Mouse (Mus musculus): Measurements from ENCODE around the gene Astn1. TPM values are rescaled to one million over a fixed set of nuclear protein-coding genes. Genes with fewer than 3 reads are reported as not detected.
A peak's percentile ranks its signal among the peaks of the same experiment; 100 is the strongest.

The Astn1 gene
- 8.1 and 8.2 TPM in 2 replicates for polyA plus RNA-seq (2016; fragmentation: Nextera tagmentation; extraction: Ambion mirVana)

- no peak for ATAC-seq (ENCODE audit: insufficient number of reproducible peaks, insufficient read depth, low FRiP score, low TSS enrichment)
- Histone ChIP-seq H3K27ac (peak within 1 kb of the TSS; percentile 31; the same call in 1 of the 2 replicates), H3K4me3 (peak within 1 kb of the TSS; percentile 64)
Measured at GRCm38 (mm10) chr1:158361964-158362291, at the start of gene Astn1. Astn1 (plus strand) TSS chr1:158362273.

DNA sequence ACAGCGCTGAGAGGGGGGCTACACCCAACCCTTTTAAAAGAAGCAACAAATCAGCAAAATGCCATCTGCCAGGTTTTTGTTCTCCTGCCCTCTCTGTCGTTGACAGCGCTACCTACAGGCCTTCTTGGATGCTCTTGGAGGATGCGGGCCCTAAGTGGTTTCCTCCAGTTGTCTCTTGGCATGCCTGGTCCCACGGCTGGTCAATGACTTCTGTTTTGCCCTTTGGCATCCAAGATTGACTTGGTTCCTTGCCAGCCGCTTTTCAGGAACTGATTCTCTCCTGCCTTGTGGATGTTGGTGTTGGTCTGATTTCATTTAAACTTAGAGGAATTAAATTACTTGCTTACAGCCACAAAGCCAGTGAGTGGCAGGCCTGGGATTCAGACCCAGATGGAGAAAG, 38.7 kb upstream of the Astn1 start:
- no peaks in the 10 kb centered on the region for H3K36me3 ChIP-seq
- no peak for ATAC-seq (ENCODE audit: insufficient number of reproducible peaks, insufficient read depth, low FRiP score, low TSS enrichment)
- H3K27me3 ChIP-seq = no peaks in the 10 kb centered on the region
- no peak overlapping the region for H3K4me3 ChIP-seq
- peak overlapping the region; percentile 7; the same call in 1 of the 2 replicates for H3K27ac ChIP-seq
- no peaks in the 10 kb centered on the region for H3K9me3 ChIP-seq
- H3K4me1 ChIP-seq = no peaks in the 10 kb centered on the region
- WGBS = 67% methylated on average over 6 of the region's 6 CpGs
- no peak overlapping the region for H3K9ac ChIP-seq
- no peak overlapping the region for H3K4me2 ChIP-seq (replicated peaks)

More at GRCm38 (mm10) chr1:158361964-158362291, at the start of gene Astn1:
- H3K9ac ChIP-seq = peak within 1 kb of the TSS; percentile 65
- no peaks in the 10 kb centered on the region for H3K36me3 ChIP-seq
- peaks cover 12% of the 10 kb centered on the region; the same call in 1 of the 2 replicates for H3K27me3 ChIP-seq
- 7% methylated on average over 2 of the region's 2 CpGs for WGBS
- H3K4me1 ChIP-seq = peaks cover 12% of the 10 kb centered on the region
- H3K9me3 ChIP-seq = no peaks in the 10 kb centered on the region
- peak within 1 kb of the TSS; percentile 72 for H3K4me2 ChIP-seq (replicated peaks)

GRCm38 (mm10) chr1:158328126-158328525, 33.9 kb upstream of the Astn1 start:
- Histone ChIP-seq H3K4me1 (no peaks in the 10 kb centered on the region), H3K27me3 (no peaks in the 10 kb centered on the region), H3K9ac (no peak overlapping the region), H3K36me3 (no peaks in the 10 kb centered on the region), H3K9me3 (no peaks in the 10 kb centered on the region), H3K4me2 (replicated peaks) (no peak overlapping the region), H3K4me3 (no peak overlapping the region), H3K27ac (no peak overlapping the region)
- 82% methylated on average over 5 of the region's 5 CpGs for WGBS
- ATAC-seq (ENCODE audit: insufficient number of reproducible peaks, insufficient read depth, low FRiP score, low TSS enrichment) = no peak

DNA sequence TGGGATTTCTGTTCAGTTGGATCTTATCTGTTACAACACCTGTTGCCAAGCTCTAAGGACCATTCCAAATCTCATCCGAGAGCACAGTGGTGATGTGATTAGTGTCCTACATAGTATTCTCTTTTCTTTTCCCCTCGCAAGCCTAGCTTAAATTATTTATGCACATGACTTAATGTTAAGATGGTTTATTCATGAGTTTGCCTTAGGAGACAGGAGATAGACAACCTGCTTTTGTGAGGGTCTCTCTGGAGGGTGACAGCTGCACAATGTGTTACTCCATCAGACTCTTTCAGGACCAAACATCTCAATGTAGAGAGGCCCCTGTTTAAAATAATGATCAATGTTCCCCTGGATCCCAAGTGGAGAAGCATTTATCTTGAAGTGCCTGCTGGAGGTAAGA, 33.2 kb upstream of the Astn1 start:
- H3K27me3 ChIP-seq = no peaks in the 10 kb centered on the region
- no peak overlapping the region for H3K4me3 ChIP-seq
- H3K9ac ChIP-seq = no peak overlapping the region
- no peaks in the 10 kb centered on the region for H3K9me3 ChIP-seq
- WGBS = 89% methylated on average over 2 of the region's 2 CpGs
- no peak overlapping the region for H3K4me2 ChIP-seq (replicated peaks)
- no peak for ATAC-seq (ENCODE audit: insufficient number of reproducible peaks, insufficient read depth, low FRiP score, low TSS enrichment)
- H3K4me1 ChIP-seq = no peaks in the 10 kb centered on the region
- H3K27ac ChIP-seq = no peak overlapping the region
- H3K36me3 ChIP-seq = no peaks in the 10 kb centered on the region

- H3K27ac ChIP-seq = no peak overlapping the region
- H3K4me3 ChIP-seq = no peak overlapping the region
- WGBS = 36% methylated on average over 6 of the region's 6 CpGs
- no peaks in the 10 kb centered on the region for H3K4me1 ChIP-seq
- no peaks in the 10 kb centered on the region for H3K27me3 ChIP-seq
- H3K36me3 ChIP-seq = no peaks in the 10 kb centered on the region
- no peak for ATAC-seq (ENCODE audit: insufficient number of reproducible peaks, insufficient read depth, low FRiP score, low TSS enrichment)
- H3K9me3 ChIP-seq = no peaks in the 10 kb centered on the region
- H3K4me2 ChIP-seq (replicated peaks) = no peak overlapping the region
- H3K9ac ChIP-seq = no peak overlapping the region
Measured at GRCm38 (mm10) chr1:158343243-158343714, 18.8 kb upstream of the Astn1 start.

- no peak overlapping the region for H3K9ac ChIP-seq
- H3K27me3 ChIP-seq = peaks cover 35% of the 10 kb centered on the region
- no peak overlapping the region for H3K27ac ChIP-seq
- 77% methylated on average over 5 of the region's 5 CpGs for WGBS
- H3K36me3 ChIP-seq = no peaks in the 10 kb centered on the region
- no peaks in the 10 kb centered on the region for H3K9me3 ChIP-seq
- peaks cover 7% of the 10 kb centered on the region; the same call in 1 of the 2 replicates for H3K4me1 ChIP-seq
- ATAC-seq (ENCODE audit: insufficient number of reproducible peaks, insufficient read depth, low FRiP score, low TSS enrichment) = no peak
- H3K4me3 ChIP-seq = no peak overlapping the region
- H3K4me2 ChIP-seq (replicated peaks) = no peak overlapping the region
Measured at GRCm38 (mm10) chr1:158353656-158354371, 8.3 kb upstream of the Astn1 start.

- peak overlapping the region; percentile 83 for H3K4me2 ChIP-seq (replicated peaks)
- H3K4me1 ChIP-seq = peaks cover 7% of the 10 kb centered on the region; the same call in 1 of the 2 replicates
- H3K27me3 ChIP-seq = peaks cover 35% of the 10 kb centered on the region
- H3K9me3 ChIP-seq = no peaks in the 10 kb centered on the region
- H3K36me3 ChIP-seq = no peaks in the 10 kb centered on the region
- no peak for ATAC-seq (ENCODE audit: insufficient number of reproducible peaks, insufficient read depth, low FRiP score, low TSS enrichment)
- WGBS = 11% methylated on average over 28 of the region's 28 CpGs
- no peak overlapping the region for H3K27ac ChIP-seq
- 0 out of 2 replicates have a peak overlapping the region, but pooled peaks have one; percentile 31 for H3K9ac ChIP-seq
- peak overlapping the region; percentile 58 for H3K4me3 ChIP-seq
Measured at GRCm38 (mm10) chr1:158355177-158356050, 6.7 kb upstream of the Astn1 start.

DNA sequence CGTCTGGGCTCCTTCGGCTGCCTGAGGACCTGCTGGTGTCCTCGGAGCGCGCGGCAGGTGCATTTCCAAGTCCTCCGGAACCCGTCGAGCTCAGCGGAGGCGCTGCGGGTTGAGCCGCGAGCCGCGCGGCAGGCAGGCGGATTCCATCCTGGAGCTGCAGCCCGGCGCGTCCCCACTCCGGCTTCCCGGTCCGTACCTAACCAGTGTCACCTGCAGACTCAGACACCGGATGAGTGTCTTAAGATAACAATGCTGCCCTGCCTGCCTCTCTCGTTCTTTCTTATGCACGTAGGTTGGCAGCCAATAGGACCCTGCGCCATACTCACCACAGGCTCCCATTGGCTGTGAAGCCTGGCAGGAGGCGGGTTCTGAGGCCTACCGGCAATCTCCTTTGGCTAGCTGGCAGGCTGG, 6.0 kb upstream of the Astn1 start, which contains the start of gene Brinp2:
Gene Brinp2 (minus strand): TSS at position 276 of the 411 bp plus-strand sequence.
- H3K9ac ChIP-seq = 0 out of 2 replicates have a peak within 1 kb of the TSS, but pooled peaks have one; percentile 31
- WGBS = under 1% methylated on average over 30 of the region's 30 CpGs
- H3K27ac ChIP-seq = no peak within 1 kb of the TSS

GRCm38 (mm10) chr1:158362292-158363101, 424 bp downstream of the Astn1 start:
- Histone ChIP-seq H3K9ac (peak overlapping the region; percentile 65), H3K4me1 (peaks cover 12% of the 10 kb centered on the region), H3K27ac (peak overlapping the region; percentile 31; the same call in 1 of the 2 replicates), H3K36me3 (no peaks in the 10 kb centered on the region), H3K4me3 (peak overlapping the region; percentile 64), H3K4me2 (replicated peaks) (peak overlapping the region; percentile 72), H3K9me3 (no peaks in the 10 kb centered on the region), H3K27me3 (peaks cover 7% of the 10 kb centered on the region; the same call in 1 of the 2 replicates)
- ATAC-seq (ENCODE audit: insufficient number of reproducible peaks, insufficient read depth, low FRiP score, low TSS enrichment) = peak; percentile 60
- WGBS = under 1% methylated on average over 36 of the region's 37 CpGs

More for the DNA sequence above, 6.0 kb upstream of the Astn1 start, which contains the start of gene Brinp2:
- Histone ChIP-seq H3K36me3 (no peaks in the 10 kb centered on the region), H3K4me2 (replicated peaks) (peak within 1 kb of the TSS; percentile 83), H3K4me3 (peak within 1 kb of the TSS; percentile 58), H3K27me3 (peaks cover 37% of the 10 kb centered on the region), H3K4me1 (peaks cover 7% of the 10 kb centered on the region; the same call in 1 of the 2 replicates), H3K9me3 (no peaks in the 10 kb centered on the region)
- peak; percentile 97 for ATAC-seq (ENCODE audit: insufficient number of reproducible peaks, insufficient read depth, low FRiP score, low TSS enrichment)

DNA sequence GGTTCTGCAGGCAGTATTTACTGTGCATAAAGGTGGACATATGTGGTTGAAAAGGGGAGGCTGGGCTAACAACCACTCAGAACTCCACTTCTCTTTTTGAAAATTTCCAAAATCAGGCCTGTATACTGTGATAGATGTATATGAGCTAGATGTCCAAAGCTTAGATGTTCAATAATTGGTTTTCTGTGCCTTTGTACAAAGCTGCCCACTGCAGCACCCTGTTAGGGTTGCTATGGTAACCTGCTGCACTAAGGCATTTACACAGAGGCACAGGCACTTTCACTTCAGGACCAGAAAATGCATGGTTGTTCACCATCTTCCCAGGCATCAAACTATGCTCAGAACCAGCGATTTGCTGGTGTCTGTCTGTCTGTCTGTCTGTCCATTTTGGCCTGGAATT, 2.4 kb downstream of the Astn1 start:
- Histone ChIP-seq H3K36me3 (no peaks in the 10 kb centered on the region), H3K9ac (no peak overlapping the region), H3K4me1 (peaks cover 12% of the 10 kb centered on the region), H3K9me3 (no peaks in the 10 kb centered on the region), H3K4me2 (replicated peaks) (peak overlapping the region; percentile 14; the same call in 1 of the 2 replicates), H3K27ac (no peak overlapping the region), H3K4me3 (no peak overlapping the region), H3K27me3 (peaks cover 3% of the 10 kb centered on the region; the same call in 1 of the 2 replicates)
- no peak for ATAC-seq (ENCODE audit: insufficient number of reproducible peaks, insufficient read depth, low FRiP score, low TSS enrichment)
- 57% methylated on average over 1 of the region's 1 CpGs for WGBS

DNA sequence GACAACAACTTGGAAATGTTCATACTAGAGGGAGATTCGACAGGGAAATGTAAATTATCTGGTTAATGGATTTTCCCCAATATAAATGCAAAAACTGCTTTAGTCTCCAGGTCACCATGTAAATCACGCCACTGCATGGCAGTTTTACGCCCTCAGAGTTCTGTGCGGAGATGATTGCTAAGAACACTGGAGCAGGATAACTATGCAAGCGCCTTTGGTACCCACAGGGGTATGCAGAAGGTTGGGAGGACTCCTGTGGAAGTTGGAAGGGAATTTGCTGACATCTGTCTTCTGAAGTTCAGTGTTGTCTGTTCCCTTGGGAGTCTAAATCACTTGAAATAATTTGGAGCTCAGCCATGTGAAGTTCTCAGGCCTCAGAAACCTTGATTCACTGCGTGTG, 20.2 kb downstream of the Astn1 start:
- Histone ChIP-seq H3K9ac (no peak overlapping the region), H3K9me3 (no peaks in the 10 kb centered on the region), H3K27ac (no peak overlapping the region), H3K4me3 (no peak overlapping the region), H3K27me3 (no peaks in the 10 kb centered on the region), H3K36me3 (no peaks in the 10 kb centered on the region), H3K4me1 (no peaks in the 10 kb centered on the region), H3K4me2 (replicated peaks) (no peak overlapping the region)
- WGBS = 88% methylated on average over 6 of the region's 6 CpGs
- ATAC-seq (ENCODE audit: insufficient number of reproducible peaks, insufficient read depth, low FRiP score, low TSS enrichment) = no peak

Data from embryonic facial prominence, embryonic 12.5 days (tissue).